Mouse (Mus musculus): ENCODE data around the gene Endov.
A peak's percentile ranks its signal among the peaks of the same experiment; 100 is the strongest.

Gene Endov

GRCm38 (mm10) chr11:119516677-119517361 is 25.7 kb downstream of the Endov start:
- DNase-seq (ENCODE audit: low read depth, low spot score), result no peak

GRCm38 (mm10) chr11:119519387-119519786 is 28.2 kb downstream of the Endov start:
- DNase-seq (ENCODE audit: low read depth, low spot score), result no peak

GRCm38 (mm10) chr11:119520005-119520712 is 29.0 kb downstream of the Endov start:
- DNase-seq (ENCODE audit: low read depth, low spot score), result no peak

- no peak for DNase-seq (ENCODE audit: low read depth, low spot score)
Observed at GRCm38 (mm10) chr11:119520713-119521063, 29.5 kb downstream of the Endov start.

- no peak for DNase-seq (ENCODE audit: low read depth, low spot score)
Observed at GRCm38 (mm10) chr11:119521920-119522710, 31.0 kb downstream of the Endov start.

GRCm38 (mm10) chr11:119522779-119523178 is 31.6 kb downstream of the Endov start:
- DNase-seq (ENCODE audit: low read depth, low spot score), result no peak

- no peak for DNase-seq (ENCODE audit: low read depth, low spot score)
Observed at GRCm38 (mm10) chr11:119523392-119523791, 32.2 kb downstream of the Endov start.

GRCm38 (mm10) chr11:119524545-119524949 is 33.4 kb downstream of the Endov start:
- DNase-seq (ENCODE audit: low read depth, low spot score), result peak; percentile 91

GRCm38 (mm10) chr11:119526068-119526966 is 35.2 kb downstream of the Endov start:
- no peak for DNase-seq (ENCODE audit: low read depth, low spot score)

- DNase-seq (ENCODE audit: low read depth, low spot score), result no peak
Observed at GRCm38 (mm10) chr11:119528930-119529329, 37.8 kb downstream of the Endov start.

- no peak for DNase-seq (ENCODE audit: low read depth, low spot score)
Observed at GRCm38 (mm10) chr11:119532460-119532859, 41.3 kb downstream of the Endov start.

GRCm38 (mm10) chr11:119533745-119534144 is 42.6 kb downstream of the Endov start:
- DNase-seq (ENCODE audit: low read depth, low spot score), result no peak

- DNase-seq (ENCODE audit: low read depth, low spot score), result no peak
Observed at GRCm38 (mm10) chr11:119539944-119540343, 48.8 kb downstream of the Endov start.

- no peak for DNase-seq (ENCODE audit: low read depth, low spot score)
Observed at GRCm38 (mm10) chr11:119540560-119540959, 49.4 kb downstream of the Endov start.

GRCm38 (mm10) chr11:119541082-119541481 is 49.9 kb downstream of the Endov start:
- no peak for DNase-seq (ENCODE audit: low read depth, low spot score)

- DNase-seq (ENCODE audit: low read depth, low spot score), result no peak
Observed at GRCm38 (mm10) chr11:119542371-119542770, 51.2 kb downstream of the Endov start.

GRCm38 (mm10) chr11:119542886-119543285 is 51.7 kb downstream of the Endov start:
- no peak for DNase-seq (ENCODE audit: low read depth, low spot score)

- no peak for DNase-seq (ENCODE audit: low read depth, low spot score)
Observed at GRCm38 (mm10) chr11:119543816-119544517, 52.8 kb downstream of the Endov start.

- DNase-seq (ENCODE audit: low read depth, low spot score), result no peak
Observed at GRCm38 (mm10) chr11:119544518-119545105, 53.5 kb downstream of the Endov start.

GRCm38 (mm10) chr11:119545281-119545680 is 54.1 kb downstream of the Endov start:
- no peak for DNase-seq (ENCODE audit: low read depth, low spot score)
